Mouse (Mus musculus) olfactory bulb, adult 2 months (tissue): Measurements from ENCODE around the gene Uba5.

Experiments
- CTCF ChIP-seq: fragments of 200-500 bp; IDR thresholded peaks from 2 replicates; pipeline ENCODE4 v1.5.1; 2012; ENCODE audit warnings: low read depth, mild to moderate bottlenecking, low read length, moderate library complexity; ENCODE audit not compliant: insufficient read depth
- POLR2A ChIP-seq: fragments of 200-500 bp; IDR thresholded peaks from 2 replicates; pipeline ENCODE4 v1.6.1; 2012; ENCODE audit warnings: mild to moderate bottlenecking, low read depth, low read length, moderate library complexity; ENCODE audit not compliant: insufficient read depth

DNA sequence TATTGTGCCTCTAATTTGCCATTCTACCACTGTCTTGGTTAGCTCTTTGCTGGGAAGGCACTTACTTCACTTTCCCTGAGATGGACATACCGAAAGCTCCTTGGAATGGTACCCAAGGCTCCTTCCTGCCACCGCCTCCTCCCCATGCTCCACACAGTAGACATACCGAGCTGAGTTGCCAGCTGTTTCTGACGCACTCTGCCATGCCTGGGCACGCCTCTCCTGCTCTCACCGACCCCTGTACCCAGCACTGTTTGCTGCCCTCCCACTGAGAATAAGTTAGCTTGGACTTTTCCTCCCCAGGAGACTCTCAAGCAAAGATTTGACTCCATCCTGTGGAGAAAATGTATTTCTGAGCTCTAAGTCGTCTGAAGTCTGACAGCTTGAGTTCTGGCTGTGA is 37.9 kb upstream of the Uba5 start:
- TF ChIP-seq CTCF (no peak), POLR2A (no peak)
